Mouse (Mus musculus): ENCODE results near the gene Kazn. TPM values are rescaled to one million over a fixed set of nuclear protein-coding genes. Genes with fewer than 3 reads are reported as not detected.

Kazn gene
- total RNA-seq, 2 experiments from 2014 or later: 2.8 to 3.1 TPM

GRCm38 (mm10) chr4:142054580-142054979 lies 184.6 kb downstream of the Kazn start:
- no peak for DNase-seq

GRCm38 (mm10) chr4:142053661-142054448 lies 185.3 kb downstream of the Kazn start:
- peak; percentile 53 to 58 for DNase-seq

- no peak for DNase-seq
These were observed 185.9 kb downstream of the Kazn start for GRCm38 (mm10) chr4:142053261-142053660.

GRCm38 (mm10) chr4:142052391-142053132 lies 186.6 kb downstream of the Kazn start:
- no peak for DNase-seq

Other genes with a start within 250 kb of the Kazn start
- under 1 TPM in 1 of 2 experiments, not detected in 1; 0.36 TPM for gene Fhad1, start 224.3 kb downstream of the Kazn start, total RNA-seq (2021)
- 1 to 10 TPM; 3.4 to 5.2 TPM for gene Tmem51, start 155.1 kb downstream of the Kazn start, total RNA-seq (2021)

Measured in heart, adult 18-20 months (tissue).